Mouse (Mus musculus) kidney, adult 11 months (tissue): Measurements from ENCODE around the gene Cuta.

Experiments used
- DNase-seq: peaks from one replicate; pipeline ENCODE4 v3.0.0; 2022

The Cuta gene

DNA sequence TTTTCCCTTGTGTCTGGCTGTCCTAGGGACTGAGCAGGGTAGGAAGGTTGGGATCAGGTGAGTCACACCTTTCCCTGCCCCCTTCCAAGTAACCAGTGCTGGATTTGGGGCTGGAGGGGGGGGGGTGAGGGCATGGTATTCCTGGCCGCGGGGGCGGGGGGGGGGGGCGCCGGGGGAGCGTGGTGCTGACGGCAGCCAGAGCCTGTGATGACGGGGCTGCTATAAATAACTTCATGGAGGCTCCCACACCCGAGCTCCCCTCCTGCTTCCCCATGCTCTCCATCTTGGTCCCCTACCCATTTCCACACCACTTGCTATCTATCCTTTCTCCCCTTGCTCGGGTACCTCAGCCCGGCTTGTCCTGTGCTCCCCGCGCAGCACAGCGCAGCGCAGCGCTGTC is 14.4 kb upstream of the Cuta start:
- no peak for DNase-seq

DNA sequence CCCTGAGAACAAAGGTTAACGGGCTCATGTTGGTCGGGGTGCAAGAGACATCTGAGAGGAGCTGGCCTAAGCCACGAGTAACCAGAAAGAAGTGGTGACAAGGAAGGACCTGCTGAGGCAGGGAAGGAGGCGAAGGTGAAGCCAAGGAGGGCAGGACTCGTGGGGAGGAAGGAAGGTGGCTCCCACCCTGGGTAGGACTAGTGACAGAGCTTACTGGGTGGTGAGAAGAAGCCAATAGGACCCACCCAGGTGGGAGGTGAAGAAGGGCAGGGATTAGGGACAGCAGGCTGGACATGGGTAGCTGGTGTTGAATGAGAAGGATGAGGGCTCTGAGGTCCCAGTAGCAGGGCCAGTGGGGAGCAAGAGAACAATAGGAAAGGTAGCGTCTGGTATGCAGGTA is 13.8 kb upstream of the Cuta start:
- no peak for DNase-seq

DNA sequence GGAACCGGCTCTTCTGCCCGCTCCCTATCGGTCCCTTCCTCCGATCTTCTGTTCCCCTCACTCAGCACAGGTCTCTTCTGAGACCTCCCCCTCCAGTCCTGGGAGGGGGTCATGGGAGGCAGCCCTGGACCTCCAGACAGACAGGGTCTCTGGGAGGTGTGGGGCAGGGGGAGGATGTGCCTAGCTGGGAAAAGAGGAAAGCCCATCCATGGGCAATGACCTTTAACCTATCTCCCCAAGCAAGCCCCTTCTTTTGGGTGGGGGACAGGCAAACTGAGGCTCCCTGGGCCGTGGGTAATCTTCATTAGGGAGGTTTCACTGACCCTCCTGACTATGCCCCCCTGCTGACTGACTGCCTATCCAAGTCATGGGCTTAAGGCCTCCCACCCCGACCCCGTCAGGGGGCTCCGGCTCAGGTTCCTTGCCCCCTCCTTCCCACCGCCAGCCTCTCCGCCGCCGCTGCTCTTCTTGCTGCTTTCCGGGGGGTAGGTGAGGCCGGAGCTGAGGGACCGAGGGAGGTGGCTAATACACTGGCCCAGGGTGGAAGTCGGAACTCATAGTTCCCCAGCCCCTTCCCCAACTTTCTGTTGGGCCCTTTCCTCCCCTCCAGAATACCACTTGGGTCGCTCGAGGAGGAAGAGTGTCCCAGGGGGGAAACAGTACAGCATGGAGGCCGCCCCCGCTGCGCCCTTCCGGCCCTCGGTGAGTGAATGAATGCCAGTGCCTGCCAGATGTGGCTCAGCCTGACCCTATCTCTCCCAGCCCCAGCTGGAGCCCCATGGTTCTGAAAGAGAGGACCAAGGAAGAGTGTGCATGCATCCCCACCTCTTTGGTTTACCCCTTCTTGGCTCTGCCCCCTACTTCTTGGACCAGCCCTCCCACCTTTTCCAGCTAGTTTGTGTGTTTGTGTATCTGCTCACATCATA is 12.8 kb upstream of the Cuta start:
- no peak for DNase-seq

DNA sequence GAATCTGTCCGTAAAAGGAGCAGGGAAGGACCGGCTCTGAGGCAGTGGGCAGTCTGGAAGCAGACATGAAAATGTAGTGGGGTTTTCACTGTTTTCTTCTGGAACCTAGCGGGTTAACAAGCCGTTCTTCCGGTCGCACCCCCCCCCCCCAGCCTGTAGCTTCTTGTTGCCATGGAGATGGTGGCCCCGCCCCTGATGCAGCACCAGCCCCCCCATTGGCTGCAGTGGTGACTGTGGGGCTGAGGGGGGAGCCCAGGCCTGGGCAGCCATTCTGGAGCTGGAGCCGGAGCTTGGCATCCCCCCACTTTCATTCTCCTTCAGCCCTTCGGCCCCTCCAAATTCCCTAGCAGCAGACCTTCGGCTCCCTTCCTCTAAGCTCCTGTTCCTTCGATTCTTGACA is 12.0 kb upstream of the Cuta start:
- peak; percentile 51 for DNase-seq

DNA sequence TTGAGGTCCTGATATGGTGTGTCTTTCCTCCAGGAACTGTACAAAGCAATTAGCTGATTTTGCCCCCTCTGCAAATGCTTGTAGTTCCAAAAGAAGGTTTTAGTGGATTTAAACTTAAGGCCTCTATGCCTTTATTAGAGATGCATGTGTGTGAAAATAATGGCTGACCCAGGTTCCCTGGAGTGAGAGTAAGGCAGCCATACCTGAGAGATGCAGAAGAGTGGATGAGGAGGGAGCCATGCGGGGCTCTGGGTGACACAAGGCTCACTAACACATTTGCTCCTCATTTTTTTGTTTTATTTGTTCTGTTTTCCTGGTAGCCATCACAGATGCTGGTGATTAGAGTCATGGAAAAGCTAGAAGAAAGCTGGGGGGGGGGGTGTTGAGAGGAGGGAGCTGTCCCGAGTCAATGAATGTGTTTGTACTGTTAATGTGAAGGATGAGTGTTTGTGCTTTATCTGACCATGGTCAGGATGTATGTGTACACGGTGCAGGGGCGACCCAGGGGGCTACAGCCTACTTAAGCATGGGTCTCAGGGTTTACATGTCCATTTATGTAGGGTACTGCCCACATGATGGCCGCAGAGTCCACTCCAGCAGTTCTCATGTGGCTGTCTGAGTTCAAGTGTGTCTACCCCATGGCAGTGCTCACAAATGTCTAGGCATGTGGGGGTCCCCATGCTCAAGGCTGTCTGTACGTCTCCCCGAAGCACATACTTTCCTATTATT is 11.4 kb upstream of the Cuta start:
- no peak for DNase-seq

DNA sequence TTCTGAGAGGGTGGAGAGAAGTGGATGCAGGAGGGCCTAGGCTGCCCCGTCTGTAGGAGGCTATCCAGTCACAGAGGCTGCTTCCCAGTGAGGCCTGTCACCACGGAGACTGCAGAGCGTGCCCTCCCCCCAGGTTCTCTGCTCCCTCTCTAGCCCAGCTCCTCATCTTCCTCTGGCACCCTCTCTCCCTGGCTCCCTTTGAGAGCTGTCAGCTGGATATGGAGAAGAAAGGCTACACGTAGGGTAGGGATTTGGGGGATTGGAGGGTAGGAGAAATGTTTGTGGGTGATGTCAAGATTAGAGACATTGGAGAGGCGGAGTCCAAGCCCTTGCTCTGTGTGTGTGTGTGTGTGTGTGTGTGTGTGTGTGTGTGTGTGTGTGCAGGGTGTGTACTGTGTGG is 10.5 kb upstream of the Cuta start:
- no peak for DNase-seq

DNA sequence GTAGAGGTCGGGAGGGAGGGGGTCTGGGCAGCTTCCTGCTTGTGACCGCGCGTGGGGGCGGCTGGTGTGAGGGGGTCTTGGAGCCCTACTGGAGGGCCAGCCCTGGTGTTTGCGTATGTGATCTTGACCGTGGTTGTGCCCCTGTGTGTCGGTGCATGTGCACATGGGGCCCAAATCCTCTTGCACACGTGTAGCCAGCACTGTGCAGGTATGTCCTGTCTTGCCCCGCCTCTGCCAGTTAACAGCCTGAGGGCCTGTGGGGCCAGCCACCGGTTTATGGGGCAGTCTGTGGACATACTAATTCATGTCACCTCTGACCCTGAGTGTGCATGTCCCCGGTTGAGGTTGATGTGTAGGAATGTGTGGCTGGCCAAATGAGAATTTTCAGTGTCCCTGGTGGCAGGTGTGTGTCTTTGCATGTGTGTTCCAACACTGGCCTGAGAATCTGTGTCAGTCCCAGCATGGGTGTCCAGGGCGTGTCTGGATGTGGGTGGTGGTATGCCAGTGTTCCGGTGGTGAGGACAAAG is 9.7 kb upstream of the Cuta start:
- DNase-seq: peak; percentile 57

DNA sequence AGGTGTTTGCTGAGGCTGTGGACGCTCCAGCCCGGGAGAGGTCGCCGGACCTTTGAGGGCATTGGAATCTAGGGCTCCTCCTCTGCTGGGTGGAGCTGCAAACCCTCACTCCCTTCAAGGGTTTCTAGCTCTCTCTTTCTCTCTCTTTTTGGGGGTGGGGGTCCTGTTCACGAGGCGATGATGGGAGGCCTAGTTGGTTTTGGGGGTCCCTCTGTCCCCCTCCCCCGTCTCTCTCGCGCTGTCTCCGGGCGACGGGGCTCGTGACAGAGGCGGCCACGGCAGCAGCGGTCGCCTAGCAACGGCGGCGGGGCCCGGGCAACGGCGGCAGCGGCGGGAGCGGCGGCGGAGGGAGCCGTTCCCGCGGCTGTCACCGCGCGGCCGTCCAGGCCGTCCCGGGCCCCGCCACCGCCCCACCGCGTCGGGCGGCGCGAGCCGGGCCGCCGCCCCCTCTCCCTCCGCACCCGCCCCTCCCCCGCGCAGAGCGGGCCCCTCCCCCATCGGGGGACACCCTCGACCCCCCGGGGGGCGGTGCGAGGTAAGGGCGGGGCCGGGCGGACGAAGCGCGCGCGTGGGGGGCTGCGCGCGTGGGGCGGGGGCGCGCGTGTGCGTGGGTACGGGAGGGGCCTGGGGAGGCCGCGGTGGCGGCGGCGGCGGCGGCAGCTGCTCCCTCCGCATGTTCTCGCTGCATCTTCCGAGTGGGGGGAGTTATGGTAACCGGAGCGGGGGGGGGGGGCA is 9.1 kb upstream of the Cuta start:
- DNase-seq: peak; percentile 54

DNA sequence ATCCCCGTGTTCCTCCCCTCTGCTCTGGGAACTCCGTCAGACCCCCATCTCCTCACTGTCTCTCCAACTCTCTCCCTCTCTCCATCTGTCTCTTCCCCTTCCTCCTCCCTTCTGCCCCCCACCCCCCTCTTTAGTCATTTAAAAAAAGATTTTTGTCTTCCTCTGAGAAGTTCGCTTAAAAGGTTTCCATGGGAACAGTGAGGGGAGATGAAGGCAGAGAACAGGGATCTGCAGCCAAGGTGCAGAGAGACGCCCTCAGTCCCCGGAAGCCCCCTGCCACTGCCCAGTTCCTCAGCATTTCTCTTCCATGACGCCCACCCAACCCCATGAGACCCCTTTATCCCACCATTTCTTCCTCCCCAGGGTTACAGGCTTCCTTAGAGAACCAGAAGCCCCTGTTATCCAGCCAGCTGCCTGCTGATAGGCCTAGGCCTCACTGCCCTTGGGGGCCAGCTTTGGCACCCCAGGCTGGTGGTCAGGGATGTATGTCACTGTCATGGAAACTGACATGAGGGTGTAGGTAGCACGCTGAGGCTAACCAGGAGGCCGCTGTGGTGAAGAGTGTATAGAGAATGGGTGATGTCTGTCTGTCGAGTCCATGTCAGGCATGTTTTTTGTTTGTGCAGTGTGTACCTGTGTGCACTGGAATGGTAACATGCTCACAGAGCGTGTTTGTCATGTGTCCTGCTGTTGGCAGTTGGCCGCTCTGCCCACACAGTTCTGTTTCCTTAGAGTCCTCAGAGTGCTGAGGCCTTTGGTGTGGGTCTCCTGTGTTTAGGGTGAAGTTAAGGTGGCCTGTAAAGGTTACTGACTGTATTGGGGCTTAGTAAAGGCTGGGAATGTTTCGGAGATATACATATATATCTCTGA is 8.1 kb upstream of the Cuta start:
- peak; percentile 15 for DNase-seq

DNA sequence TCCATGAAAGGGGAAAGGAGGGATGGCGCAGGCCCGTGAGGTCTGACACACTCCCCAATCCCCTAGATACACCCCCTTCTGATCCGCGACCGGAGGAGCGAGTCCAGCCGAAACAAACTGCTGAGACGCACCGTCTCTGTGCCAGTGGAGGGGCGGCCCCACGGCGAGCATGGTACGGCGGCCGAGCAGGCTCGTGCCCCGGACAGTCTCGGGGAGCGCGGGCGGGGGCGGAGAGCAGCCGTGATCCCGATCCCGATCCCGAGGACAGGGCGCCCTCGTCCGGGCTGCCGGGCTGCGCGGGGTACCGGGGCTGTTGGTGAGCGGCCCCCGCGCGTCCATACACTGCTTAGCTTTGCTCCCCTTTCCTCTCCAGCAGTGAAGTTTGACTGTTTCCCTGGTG is 7.2 kb upstream of the Cuta start:
- peak; percentile 82 for DNase-seq

DNA sequence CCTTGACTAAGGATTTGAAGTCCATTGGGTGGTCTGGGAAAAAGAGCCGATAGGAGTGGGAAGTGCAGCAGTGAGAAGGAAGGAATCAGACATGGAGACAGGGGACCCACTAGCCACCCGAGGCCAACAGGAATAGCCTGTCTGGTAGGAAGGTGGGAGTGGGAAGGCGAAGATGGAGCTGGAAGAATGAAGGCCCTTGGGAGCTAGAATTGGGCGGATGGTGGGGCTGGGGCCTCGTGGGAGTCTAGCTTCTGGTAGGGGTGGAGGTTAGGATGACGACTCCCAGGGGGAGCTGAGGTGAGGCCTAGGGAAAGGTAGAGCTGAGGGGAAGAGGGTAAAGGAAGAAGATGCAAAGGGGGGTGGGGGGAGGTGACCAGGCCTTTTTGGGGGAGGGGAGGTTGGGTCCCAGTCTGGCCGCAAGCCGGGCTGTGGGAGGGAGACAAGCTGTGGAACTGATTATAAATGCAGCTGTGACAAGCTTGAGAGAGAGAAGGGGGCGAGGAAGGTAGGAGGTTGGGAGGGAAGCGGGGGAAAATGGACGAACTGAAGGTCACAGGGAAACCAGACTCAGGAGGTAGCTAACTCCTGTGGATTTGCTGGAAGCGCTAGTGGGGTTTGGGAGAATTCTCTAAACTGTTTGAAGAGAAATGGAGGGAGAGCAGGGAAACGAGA is 6.6 kb upstream of the Cuta start:
- DNase-seq: no peak

DNA sequence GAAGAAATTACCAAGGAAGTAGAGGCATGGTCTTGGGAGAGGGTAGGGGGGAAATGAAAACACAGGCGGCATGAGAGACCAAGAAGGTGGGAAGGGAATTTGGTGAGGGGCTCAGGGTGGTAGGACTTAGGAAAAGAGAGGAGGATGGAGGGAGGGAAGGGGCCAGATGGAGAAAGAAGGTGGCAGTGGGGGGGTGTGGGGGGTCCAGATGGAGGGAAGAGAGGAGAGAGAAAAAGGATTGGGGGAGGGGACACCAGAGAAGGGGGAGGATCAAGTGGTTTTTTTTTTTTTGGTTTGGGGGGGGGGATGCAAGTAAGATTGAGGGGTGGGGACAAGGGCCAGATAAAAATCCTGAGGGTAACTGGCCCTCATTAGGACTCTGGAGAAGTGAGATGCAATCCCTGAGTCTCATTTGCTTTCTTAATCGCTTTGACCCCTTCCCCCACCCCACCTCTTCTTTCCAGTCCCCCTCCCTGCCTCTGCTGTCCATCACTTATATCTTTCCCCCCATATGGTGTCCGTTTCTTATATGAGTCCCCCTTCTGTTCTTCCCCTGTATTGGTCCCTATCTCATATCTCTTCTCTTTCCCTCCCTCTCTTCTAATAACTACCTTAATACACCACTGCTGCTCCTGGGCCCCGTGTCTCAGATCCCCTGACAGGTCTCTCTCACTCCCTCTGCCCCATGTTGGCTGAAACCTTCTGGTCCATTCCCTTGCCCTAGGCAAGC is 2.6 kb upstream of the Cuta start:
- no peak for DNase-seq

DNA sequence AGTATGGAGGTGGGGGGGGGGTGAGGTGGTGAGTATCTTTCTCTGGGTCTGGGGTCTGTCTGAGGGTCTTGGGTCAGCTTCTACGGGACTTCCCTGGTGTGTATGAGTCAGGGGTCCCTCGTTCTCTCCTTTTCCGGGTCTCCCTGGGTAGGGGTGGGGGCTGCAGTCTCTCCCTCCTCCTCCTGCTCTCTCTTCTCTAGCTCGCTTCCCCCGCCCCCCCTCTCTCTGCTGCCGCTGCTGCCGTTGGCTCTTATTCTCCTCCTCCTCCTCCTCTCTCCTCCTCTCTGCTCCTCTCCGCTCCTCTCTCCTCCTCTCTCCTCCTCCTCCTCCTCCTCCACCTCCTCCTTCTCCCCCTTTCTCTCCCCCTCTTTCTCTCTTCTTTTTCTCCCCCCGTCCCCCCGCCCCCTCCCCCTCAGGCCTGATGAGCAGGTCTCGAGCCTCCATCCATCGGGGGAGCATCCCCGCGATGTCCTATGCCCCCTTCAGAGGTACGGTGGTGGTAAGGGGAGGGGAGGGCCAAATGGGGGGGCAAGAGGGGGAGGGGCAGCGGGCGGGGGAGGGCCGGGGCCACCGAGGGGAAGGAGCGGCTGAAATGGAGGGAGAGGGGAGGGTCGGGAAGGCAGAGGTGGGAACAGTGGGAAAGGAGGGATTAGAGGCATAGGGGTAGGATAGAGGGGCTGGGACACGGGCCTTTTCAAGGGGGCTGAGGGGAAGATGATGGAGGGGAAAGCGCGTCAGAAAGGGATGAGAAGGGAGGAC is 1.8 kb upstream of the Cuta start, which contains the start of gene Syngap1:
Gene Syngap1 (plus strand): TSS at position 223 of the 759 bp plus-strand sequence.
- no peak for DNase-seq

DNA sequence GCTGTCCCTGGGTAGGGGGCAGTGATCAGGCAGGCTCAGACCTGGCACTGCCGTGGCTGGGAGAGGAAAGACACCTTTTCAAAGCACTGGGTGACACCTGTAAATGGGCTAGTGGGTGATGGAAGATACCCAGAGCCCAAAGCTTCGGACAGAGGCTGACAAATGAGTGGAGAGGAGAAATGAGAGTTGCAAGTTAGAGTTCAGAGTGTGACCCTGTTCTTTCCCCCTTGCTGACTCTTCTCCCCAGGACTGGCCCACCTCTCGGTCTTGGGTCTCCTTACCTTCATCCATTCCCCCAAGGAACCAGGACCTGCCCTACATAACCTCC is 568 bp upstream of the Cuta start:
- DNase-seq: no peak

DNA sequence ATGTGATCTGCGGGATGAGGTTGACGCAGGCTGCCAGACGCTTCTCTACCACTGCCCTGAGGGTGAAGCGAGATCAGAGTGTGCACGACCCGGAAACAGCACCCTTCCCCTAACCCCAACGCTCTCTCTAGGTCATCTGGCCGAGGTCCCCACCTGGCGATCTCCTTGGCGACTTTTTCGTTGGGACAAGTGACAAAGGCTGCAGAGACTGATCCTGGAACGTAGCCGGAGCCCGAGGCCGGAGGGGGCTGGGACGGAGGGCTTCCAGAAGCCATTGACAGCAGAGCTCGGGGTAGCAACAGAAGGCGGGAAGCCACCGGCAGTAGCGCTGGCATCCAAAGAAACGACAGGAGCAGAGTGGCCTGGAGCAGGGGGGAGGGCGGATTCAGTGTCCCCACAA is 638 bp downstream of the Cuta start:
- DNase-seq: no peak

DNA sequence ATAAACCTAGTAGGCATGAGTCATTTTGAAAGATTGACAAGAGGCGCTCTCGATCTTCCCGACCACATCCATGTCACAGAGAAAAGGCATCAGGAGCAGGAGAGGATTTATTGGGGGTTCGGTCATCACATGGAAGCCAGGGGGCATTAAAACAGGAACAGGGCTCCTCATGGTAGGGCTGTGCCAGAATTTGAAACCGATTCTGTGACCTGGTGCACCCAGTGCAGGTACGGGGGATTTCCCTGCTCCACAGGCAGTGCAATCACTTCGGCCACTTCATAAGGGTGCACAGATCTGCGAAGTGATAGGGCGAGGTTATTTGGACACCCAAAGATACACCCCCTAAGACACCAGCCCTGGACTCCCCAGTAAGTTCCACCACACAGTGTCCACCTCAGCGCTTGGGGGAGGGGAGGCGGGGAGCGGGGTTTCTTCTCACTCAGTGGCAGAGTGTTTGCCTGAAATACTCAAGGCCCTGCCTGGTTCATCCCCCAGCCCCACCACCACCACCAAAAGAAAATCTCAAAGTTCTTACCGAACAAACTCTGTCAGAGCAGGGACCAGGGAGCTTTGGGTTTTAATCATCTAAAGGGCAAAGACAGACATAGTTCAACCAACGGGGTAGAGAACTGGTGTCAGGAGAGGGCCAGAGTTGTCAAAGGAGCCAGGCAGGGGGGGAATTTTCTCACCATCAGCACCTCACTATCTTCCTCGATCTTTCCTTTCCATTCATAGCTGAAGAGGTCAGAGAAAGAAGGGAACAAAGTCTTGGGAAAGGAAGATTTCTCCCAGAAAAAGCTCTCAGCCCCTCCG is 1.3 kb downstream of the Cuta start:
- no peak for DNase-seq

DNA sequence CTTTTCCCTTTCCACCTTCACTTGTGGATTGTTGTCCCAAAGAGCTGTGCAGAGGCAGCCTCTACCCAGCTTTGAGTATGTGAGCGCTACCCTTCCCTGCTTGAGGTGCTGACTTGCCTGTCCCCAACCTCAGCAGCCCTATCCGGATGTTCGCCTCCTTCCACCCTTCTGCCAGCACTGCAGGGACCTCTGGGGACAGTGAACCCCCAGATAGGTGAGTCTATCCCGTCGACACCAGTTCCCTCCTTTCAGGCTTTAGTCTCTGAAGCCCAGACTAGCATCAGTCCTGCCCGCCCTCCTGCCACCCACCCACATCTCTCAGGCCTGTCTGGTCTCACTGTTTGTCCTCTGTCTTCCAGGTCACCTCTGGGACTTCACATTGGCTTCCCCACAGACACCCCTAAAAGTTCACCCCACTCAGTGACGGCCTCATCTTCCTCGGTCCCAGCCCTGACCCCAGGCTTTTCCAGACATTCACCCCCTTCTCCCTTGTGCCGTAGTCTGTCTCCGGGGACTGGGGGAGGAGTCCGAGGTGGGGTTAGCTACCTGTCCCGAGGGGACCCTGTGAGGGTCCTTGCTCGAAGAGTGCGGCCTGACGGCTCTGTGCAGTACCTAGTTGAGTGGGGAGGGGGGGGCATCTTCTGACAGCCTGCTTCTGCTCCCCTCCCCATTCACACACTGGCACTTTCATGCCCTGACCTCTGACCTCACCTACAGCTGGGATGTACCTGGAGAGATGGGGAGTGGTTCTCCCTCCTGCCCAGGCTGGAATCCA is 2.3 kb downstream of the Cuta start:
- no peak for DNase-seq

DNA sequence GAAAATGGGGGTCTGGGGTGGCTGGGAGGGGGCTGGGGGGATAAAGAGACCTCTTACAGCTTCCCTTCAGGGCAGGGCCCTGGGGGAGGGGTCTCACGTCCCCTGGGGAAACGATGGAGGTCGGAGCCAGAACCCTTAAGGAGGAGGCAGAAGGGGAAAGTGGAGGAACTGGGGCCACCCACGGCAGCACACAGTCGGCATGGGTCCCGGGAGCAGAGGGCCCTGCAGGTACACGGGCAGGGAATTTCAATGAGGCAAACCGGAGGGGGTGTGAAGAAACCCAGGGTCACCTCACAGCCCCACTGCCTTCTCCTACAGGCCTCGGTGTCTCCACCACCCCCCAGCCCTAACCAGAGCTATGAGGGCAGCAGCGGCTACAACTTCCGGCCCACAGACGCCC is 2.9 kb downstream of the Cuta start:
- DNase-seq: no peak

DNA sequence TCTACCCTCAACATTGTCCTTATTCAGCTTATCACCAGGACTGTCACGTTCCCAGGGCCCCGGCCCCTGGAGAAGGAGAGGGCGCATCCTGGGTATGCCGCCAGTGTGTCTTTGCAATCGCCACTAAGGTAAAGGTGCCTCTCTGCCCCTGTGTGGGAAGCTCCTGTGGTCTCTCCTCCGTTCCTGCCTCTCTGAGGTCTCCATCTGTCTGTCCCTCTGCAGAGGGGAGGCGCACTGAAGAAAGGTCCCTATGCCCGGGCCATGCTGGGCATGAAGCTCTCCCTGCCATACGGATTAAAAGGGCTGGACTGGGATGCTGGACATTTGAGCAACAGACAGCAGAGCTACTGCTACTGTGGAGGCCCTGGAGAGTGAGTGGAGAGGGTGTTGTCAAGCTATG is 4.3 kb downstream of the Cuta start:
- no peak for DNase-seq
